Mouse (Mus musculus) hindbrain, embryonic 10.5 days (tissue): ENCODE measurements around the gene Bcl7a. TPM values are rescaled to one million over a fixed set of nuclear protein-coding genes. Genes with fewer than 3 reads are reported as not detected.

Experiments
- DNase-seq: peaks from one replicate; pipeline ENCODE4 v3.0.0-alpha.2; 2017; ENCODE audit warnings: low spot score
- H3K27ac ChIP-seq: fragments of 300-500 bp; sonication (generic); 2 replicates; pipeline ENCODE4 v1.5.1; 2016; ENCODE audit warnings: mild to moderate bottlenecking, moderate library complexity
- H3K27me3 ChIP-seq: fragments of 300-500 bp; sonication (generic); 2 replicates; pipeline ENCODE4 v1.6.1; 2016; ENCODE audit warnings: mild to moderate bottlenecking; ENCODE audit not compliant: poor library complexity, insufficient read depth, severe bottlenecking
- H3K36me3 ChIP-seq: fragments of 300-500 bp; sonication (generic); 2 replicates; pipeline ENCODE4 v1.6.1; 2016; ENCODE audit warnings: mild to moderate bottlenecking, moderate library complexity
- H3K4me1 ChIP-seq: fragments of 300-500 bp; sonication (generic); replicated peaks from 2 replicates; pipeline ENCODE4 v1.6.1; 2016; ENCODE audit warnings: mild to moderate bottlenecking
- H3K4me3 ChIP-seq: fragments of 300-500 bp; sonication (generic); 2 replicates; pipeline ENCODE4 v1.5.1; 2016; ENCODE audit warnings: mild to moderate bottlenecking, moderate library complexity
- H3K9me3 ChIP-seq: fragments of 300-500 bp; sonication (generic); 2 replicates; pipeline ENCODE4 v1.6.1; 2016; ENCODE audit warnings: mild to moderate bottlenecking, moderate library complexity
- WGBS: fragments of 180-500 bp; shearing (Covaris S2); methylation state at CpG from one replicate; pipeline ENCODE4 v1.1.7; 2016; 5-methylcytosine and 5-hydroxymethylcytosine counted together
- polyA plus RNA-seq: library from polyadenylated mRNA; unstranded; fragments of >200 nt; fragmentation: Nextera tagmentation; extraction: Ambion mirVana; gene quantifications from 2 replicates; pipeline ENCODE4 v1.2.1, GENCODE M21; 2016

Gene Bcl7a
- polyA plus RNA-seq, 1 experiment from 2014 or later = 48.0 TPM

GRCm38 (mm10) chr5:123344628-123344962 lies 961 bp downstream of the Bcl7a start:
- DNase-seq = no peak
- Histone ChIP-seq H3K9me3 (no peaks in the 10 kb centered on the region), H3K36me3 (peaks cover 28% of the 10 kb centered on the region), H3K27ac (peak overlapping the region; percentile 100), H3K27me3 (no peaks in the 10 kb centered on the region), H3K4me1 (peaks cover 44% of the 10 kb centered on the region), H3K4me3 (peak overlapping the region; percentile 89)
- under 1% methylated on average over 49 of the region's 51 CpGs for WGBS

- H3K36me3 ChIP-seq = peaks cover 32% of the 10 kb centered on the region
- H3K4me1 ChIP-seq = peaks cover 46% of the 10 kb centered on the region
- no peaks in the 10 kb centered on the region for H3K27me3 ChIP-seq
- H3K27ac ChIP-seq = peak overlapping the region; percentile 100
- peak overlapping the region; percentile 89 for H3K4me3 ChIP-seq
- peak; percentile 75 for DNase-seq
- under 1% methylated on average over 65 of the region's 87 CpGs for WGBS
- no peaks in the 10 kb centered on the region for H3K9me3 ChIP-seq
Observed at GRCm38 (mm10) chr5:123344963-123345852, 1.6 kb downstream of the Bcl7a start.

- Histone ChIP-seq H3K4me1 (peaks cover 55% of the 10 kb centered on the region), H3K9me3 (no peaks in the 10 kb centered on the region), H3K36me3 (peaks cover 40% of the 10 kb centered on the region), H3K27ac (peak overlapping the region; percentile 100), H3K27me3 (no peaks in the 10 kb centered on the region), H3K4me3 (peak overlapping the region; percentile 89)
- 2% methylated on average over 22 of the region's 22 CpGs for WGBS
- peak; percentile 76 for DNase-seq
Observed at GRCm38 (mm10) chr5:123345853-123346654, 2.4 kb downstream of the Bcl7a start.

- peaks cover 61% of the 10 kb centered on the region for H3K4me1 ChIP-seq
Observed at GRCm38 (mm10) chr5:123346701-123347270, 3.2 kb downstream of the Bcl7a start.

DNA sequence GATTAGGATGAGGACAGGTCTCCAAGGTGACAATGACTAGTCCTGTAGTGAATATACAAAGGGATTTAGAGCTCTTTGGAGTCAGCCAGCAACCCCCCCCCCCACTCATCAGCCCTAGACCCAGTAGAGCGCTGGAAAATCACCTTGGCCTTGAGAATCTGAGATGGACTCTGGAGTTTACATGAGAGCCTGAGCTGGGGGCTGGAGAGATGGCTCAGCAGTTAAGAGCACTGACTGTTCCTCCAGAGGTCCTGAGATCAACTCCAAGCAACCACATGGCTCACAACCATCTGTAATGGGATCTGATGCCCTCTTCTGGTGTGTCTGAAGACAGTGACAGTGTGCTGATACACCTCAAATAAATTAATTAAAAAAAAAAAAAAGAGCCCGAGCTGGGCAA lies 4.4 kb downstream of the Bcl7a start:
- no peak for DNase-seq
- Histone ChIP-seq H3K36me3 (peaks cover 60% of the 10 kb centered on the region), H3K9me3 (no peaks in the 10 kb centered on the region), H3K27me3 (no peaks in the 10 kb centered on the region), H3K27ac (peak overlapping the region; percentile 100), H3K4me3 (peak overlapping the region; percentile 89; the same call in 1 of the 2 replicates), H3K4me1 (peaks cover 70% of the 10 kb centered on the region)
- 78% methylated on average over 2 of the region's 2 CpGs for WGBS

More at GRCm38 (mm10) chr5:123346701-123347270, 3.2 kb downstream of the Bcl7a start:
- H3K9me3 ChIP-seq = no peaks in the 10 kb centered on the region
- H3K36me3 ChIP-seq = peaks cover 48% of the 10 kb centered on the region
- peak overlapping the region; percentile 100 for H3K27ac ChIP-seq
- peak overlapping the region; percentile 89 for H3K4me3 ChIP-seq
- no peaks in the 10 kb centered on the region for H3K27me3 ChIP-seq
- no peak for DNase-seq
- WGBS = 73% methylated on average over 7 of the region's 7 CpGs

DNA sequence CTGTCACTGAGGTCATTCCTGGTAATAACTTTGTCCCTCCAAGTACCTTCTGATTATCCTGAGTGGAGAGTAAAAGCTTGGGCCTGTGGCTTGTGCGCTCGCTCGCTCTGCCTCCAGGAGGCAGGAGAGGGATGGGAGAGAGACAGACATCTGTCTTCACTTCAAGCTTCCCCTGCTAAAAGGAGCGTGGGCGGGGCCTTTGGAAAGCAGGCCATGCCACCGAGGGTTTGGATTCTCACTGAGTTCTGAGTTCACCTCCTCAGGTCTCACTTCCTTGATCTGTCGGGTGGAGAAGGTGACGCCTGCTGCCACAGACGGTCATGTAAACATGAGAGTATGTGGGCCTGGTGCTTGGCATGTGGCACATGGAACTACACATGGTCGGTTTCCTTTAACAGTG lies 6.8 kb downstream of the Bcl7a start:
- Histone ChIP-seq H3K4me3 (no peak overlapping the region), H3K27ac (peak overlapping the region; percentile 53; the same call in 1 of the 2 replicates), H3K27me3 (no peaks in the 10 kb centered on the region), H3K4me1 (peaks cover 61% of the 10 kb centered on the region), H3K36me3 (peaks cover 80% of the 10 kb centered on the region), H3K9me3 (no peaks in the 10 kb centered on the region)
- WGBS = 63% methylated on average over 10 of the region's 10 CpGs
- no peak for DNase-seq

DNA sequence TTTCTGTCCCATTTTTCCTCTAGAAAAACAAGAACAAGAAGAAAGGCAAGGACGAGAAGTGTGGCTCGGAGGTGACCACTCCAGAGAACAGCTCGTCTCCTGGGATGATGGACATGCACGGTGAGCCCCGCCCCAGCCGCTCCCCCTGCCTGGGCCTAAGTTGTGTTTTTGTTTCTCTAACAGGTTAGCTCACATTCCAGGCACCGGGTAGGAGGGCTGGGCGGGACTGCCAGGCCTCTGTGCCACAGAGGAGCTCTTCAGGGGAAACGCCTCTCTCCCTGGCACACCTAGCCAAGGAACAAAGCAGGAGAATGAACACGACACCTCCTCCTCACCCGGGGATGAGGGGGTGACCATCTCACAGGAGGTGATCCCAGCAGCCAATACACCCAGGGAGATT lies 12.3 kb downstream of the Bcl7a start:
- H3K27ac ChIP-seq = no peak overlapping the region
- peaks cover 20% of the 10 kb centered on the region; the same call in 1 of the 2 replicates for H3K4me1 ChIP-seq
- peaks cover 97% of the 10 kb centered on the region for H3K36me3 ChIP-seq
- no peaks in the 10 kb centered on the region for H3K9me3 ChIP-seq
- no peaks in the 10 kb centered on the region for H3K27me3 ChIP-seq
- 78% methylated on average over 11 of the region's 11 CpGs for WGBS
- DNase-seq = no peak
- H3K4me3 ChIP-seq = no peak overlapping the region

GRCm38 (mm10) chr5:123357253-123357652 lies 13.6 kb downstream of the Bcl7a start:
- Histone ChIP-seq H3K27ac (no peak overlapping the region), H3K9me3 (no peaks in the 10 kb centered on the region), H3K27me3 (no peaks in the 10 kb centered on the region), H3K4me3 (no peak overlapping the region), H3K36me3 (peaks cover 97% of the 10 kb centered on the region), H3K4me1 (peaks cover 10% of the 10 kb centered on the region; the same call in 1 of the 2 replicates)
- WGBS = 98% methylated on average over 4 of the region's 4 CpGs
- DNase-seq = no peak

DNA sequence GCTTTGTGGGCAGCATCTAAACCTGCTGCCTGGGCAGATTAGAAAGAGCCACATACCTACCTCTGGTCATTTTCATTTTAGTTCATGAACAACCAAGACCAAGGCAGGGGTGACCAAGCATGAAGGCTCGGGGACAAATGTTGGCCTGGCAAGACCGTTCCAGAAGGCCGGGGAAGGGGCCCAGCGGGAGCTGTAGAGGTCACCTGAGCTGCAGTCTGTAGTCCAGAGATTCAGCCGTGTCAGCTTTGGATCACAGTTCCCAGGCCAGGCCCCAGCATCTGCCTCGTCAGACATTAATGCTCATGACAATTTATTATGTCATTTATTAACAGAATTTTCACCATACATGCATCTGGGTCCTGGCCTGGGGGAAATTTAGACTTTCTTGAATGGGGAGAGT lies 15.8 kb downstream of the Bcl7a start:
- Histone ChIP-seq H3K4me1 (no peaks in the 10 kb centered on the region), H3K27ac (no peak overlapping the region), H3K36me3 (peaks cover 100% of the 10 kb centered on the region), H3K4me3 (no peak overlapping the region), H3K27me3 (no peaks in the 10 kb centered on the region), H3K9me3 (no peaks in the 10 kb centered on the region)
- DNase-seq = no peak
- WGBS = 84% methylated on average over 6 of the region's 6 CpGs

GRCm38 (mm10) chr5:123362911-123363310 lies 19.3 kb downstream of the Bcl7a start:
- H3K27ac ChIP-seq = no peak overlapping the region
- DNase-seq = no peak
- H3K4me1 ChIP-seq = no peaks in the 10 kb centered on the region
- no peak overlapping the region for H3K4me3 ChIP-seq
- no peaks in the 10 kb centered on the region for H3K27me3 ChIP-seq
- peaks cover 99% of the 10 kb centered on the region for H3K36me3 ChIP-seq
- WGBS = 90% methylated on average over 4 of the region's 4 CpGs
- H3K9me3 ChIP-seq = no peaks in the 10 kb centered on the region

GRCm38 (mm10) chr5:123364302-123364971 lies 20.8 kb downstream of the Bcl7a start:
- Histone ChIP-seq H3K4me1 (no peaks in the 10 kb centered on the region), H3K36me3 (peaks cover 99% of the 10 kb centered on the region), H3K27me3 (no peaks in the 10 kb centered on the region), H3K9me3 (no peaks in the 10 kb centered on the region), H3K27ac (no peak overlapping the region), H3K4me3 (no peak overlapping the region)
- 92% methylated on average over 11 of the region's 11 CpGs for WGBS
- DNase-seq = no peak

GRCm38 (mm10) chr5:123368869-123369488 lies 25.3 kb downstream of the Bcl7a start:
- H3K36me3 ChIP-seq = peaks cover 99% of the 10 kb centered on the region
- H3K4me1 ChIP-seq = no peaks in the 10 kb centered on the region
- H3K27ac ChIP-seq = no peak overlapping the region
- 81% methylated on average over 13 of the region's 13 CpGs for whole genome bisulfite sequencing
- no peaks in the 10 kb centered on the region for H3K9me3 ChIP-seq
- no peaks in the 10 kb centered on the region for H3K27me3 ChIP-seq
- H3K4me3 ChIP-seq = no peak overlapping the region
- DNase-seq = peak; percentile 51
